Mouse (Mus musculus): ENCODE results near the gene Rprd1b. TPM values are rescaled to one million over a fixed set of nuclear protein-coding genes. Genes with fewer than 3 reads are reported as not detected.

Rprd1b gene
- polyA plus RNA-seq, 1 experiment from 2014 or later = 36.6 TPM

GRCm38 (mm10) chr2:158104966-158105365, 76.7 kb downstream of the Rprd1b start:
- whole genome bisulfite sequencing = 87% methylated on average over 6 of the region's 6 CpGs
- Histone ChIP-seq H3K27ac (ENCODE audit: low read length) (no peak overlapping the region), H3K4me2 (ENCODE audit: low read length) (no peak overlapping the region), H3K9ac (replicated peaks; ENCODE audit: low read depth, low read length) (no peak overlapping the region), H3K27me3 (replicated peaks; ENCODE audit: control insufficient read depth, insufficient read depth, low read length) (no peaks in the 10 kb centered on the region), H3K4me1 (replicated peaks; ENCODE audit: control insufficient read depth, insufficient read depth, low read length) (peaks cover 8% of the 10 kb centered on the region), H3K4me3 (replicated peaks; ENCODE audit: low read length) (no peak overlapping the region), H3K36me3 (ENCODE audit: control insufficient read depth, insufficient read depth) (no peaks in the 10 kb centered on the region), H3K9me3 (ENCODE audit: control insufficient read depth, low read length) (no peaks in the 10 kb centered on the region)
- ATAC-seq = no peak

GRCm38 (mm10) chr2:158105605-158106004, 77.3 kb downstream of the Rprd1b start:
- Histone ChIP-seq H3K36me3 (ENCODE audit: control insufficient read depth, insufficient read depth) (no peaks in the 10 kb centered on the region), H3K27me3 (replicated peaks; ENCODE audit: control insufficient read depth, insufficient read depth, low read length) (no peaks in the 10 kb centered on the region), H3K9ac (replicated peaks; ENCODE audit: low read depth, low read length) (no peak overlapping the region), H3K4me2 (ENCODE audit: low read length) (no peak overlapping the region), H3K4me3 (replicated peaks; ENCODE audit: low read length) (no peak overlapping the region), H3K9me3 (ENCODE audit: control insufficient read depth, low read length) (no peaks in the 10 kb centered on the region), H3K4me1 (replicated peaks; ENCODE audit: control insufficient read depth, insufficient read depth, low read length) (peaks cover 8% of the 10 kb centered on the region), H3K27ac (ENCODE audit: low read length) (no peak overlapping the region)
- WGBS = 94% methylated on average over 6 of the region's 6 CpGs
- ATAC-seq = no peak

- WGBS = 23% methylated on average over 6 of the region's 6 CpGs
- H3K27ac ChIP-seq (ENCODE audit: low read length) = peak overlapping the region; percentile 35; the same call in 1 of the 2 replicates
- H3K27me3 ChIP-seq (replicated peaks; ENCODE audit: control insufficient read depth, insufficient read depth, low read length) = no peaks in the 10 kb centered on the region
These were observed 78.8 kb downstream of the Rprd1b start for GRCm38 (mm10) chr2:158106947-158107587.

GRCm38 (mm10) chr2:158109516-158109915, 81.2 kb downstream of the Rprd1b start:
- 66% methylated on average over 8 of the region's 8 CpGs for WGBS

More at GRCm38 (mm10) chr2:158106947-158107587, 78.8 kb downstream of the Rprd1b start:
- Histone ChIP-seq H3K9me3 (ENCODE audit: control insufficient read depth, low read length) (no peaks in the 10 kb centered on the region), H3K4me3 (replicated peaks; ENCODE audit: low read length) (no peak overlapping the region), H3K9ac (replicated peaks; ENCODE audit: low read depth, low read length) (no peak overlapping the region), H3K4me2 (ENCODE audit: low read length) (no peak overlapping the region), H3K36me3 (ENCODE audit: control insufficient read depth, insufficient read depth) (no peaks in the 10 kb centered on the region), H3K4me1 (replicated peaks; ENCODE audit: control insufficient read depth, insufficient read depth, low read length) (peaks cover 8% of the 10 kb centered on the region)
- peak; percentile 73 for ATAC-seq

GRCm38 (mm10) chr2:158113591-158114257, 85.4 kb downstream of the Rprd1b start:
- no peak for ATAC-seq
- Histone ChIP-seq H3K9me3 (ENCODE audit: control insufficient read depth, low read length) (no peaks in the 10 kb centered on the region), H3K4me1 (replicated peaks; ENCODE audit: control insufficient read depth, insufficient read depth, low read length) (peaks cover 3% of the 10 kb centered on the region; the same call in 1 of the 2 replicates), H3K4me2 (ENCODE audit: low read length) (no peak overlapping the region), H3K27me3 (replicated peaks; ENCODE audit: control insufficient read depth, insufficient read depth, low read length) (no peaks in the 10 kb centered on the region), H3K27ac (ENCODE audit: low read length) (no peak overlapping the region), H3K4me3 (replicated peaks; ENCODE audit: low read length) (no peak overlapping the region), H3K9ac (replicated peaks; ENCODE audit: low read depth, low read length) (no peak overlapping the region), H3K36me3 (ENCODE audit: control insufficient read depth, insufficient read depth) (no peaks in the 10 kb centered on the region)
- WGBS = 44% methylated on average over 9 of the region's 9 CpGs

More at GRCm38 (mm10) chr2:158109516-158109915, 81.2 kb downstream of the Rprd1b start:
- no peak for ATAC-seq
- Histone ChIP-seq H3K27me3 (replicated peaks; ENCODE audit: control insufficient read depth, insufficient read depth, low read length) (no peaks in the 10 kb centered on the region), H3K4me1 (replicated peaks; ENCODE audit: control insufficient read depth, insufficient read depth, low read length) (peaks cover 11% of the 10 kb centered on the region), H3K4me2 (ENCODE audit: low read length) (no peak overlapping the region), H3K9ac (replicated peaks; ENCODE audit: low read depth, low read length) (no peak overlapping the region), H3K27ac (ENCODE audit: low read length) (no peak overlapping the region), H3K36me3 (ENCODE audit: control insufficient read depth, insufficient read depth) (no peaks in the 10 kb centered on the region), H3K9me3 (ENCODE audit: control insufficient read depth, low read length) (no peaks in the 10 kb centered on the region), H3K4me3 (replicated peaks; ENCODE audit: low read length) (no peak overlapping the region)

- WGBS = 74% methylated on average over 5 of the region's 5 CpGs
- no peak overlapping the region for H3K4me2 ChIP-seq (ENCODE audit: low read length)
These were observed 86.6 kb downstream of the Rprd1b start for GRCm38 (mm10) chr2:158114931-158115330.

GRCm38 (mm10) chr2:158115838-158116453, 87.6 kb downstream of the Rprd1b start:
- no peaks in the 10 kb centered on the region for H3K36me3 ChIP-seq (ENCODE audit: control insufficient read depth, insufficient read depth)

More at GRCm38 (mm10) chr2:158114931-158115330, 86.6 kb downstream of the Rprd1b start:
- Histone ChIP-seq H3K4me3 (replicated peaks; ENCODE audit: low read length) (no peak overlapping the region), H3K27me3 (replicated peaks; ENCODE audit: control insufficient read depth, insufficient read depth, low read length) (no peaks in the 10 kb centered on the region), H3K36me3 (ENCODE audit: control insufficient read depth, insufficient read depth) (no peaks in the 10 kb centered on the region), H3K27ac (ENCODE audit: low read length) (no peak overlapping the region), H3K4me1 (replicated peaks; ENCODE audit: control insufficient read depth, insufficient read depth, low read length) (peaks cover 3% of the 10 kb centered on the region; the same call in 1 of the 2 replicates), H3K9ac (replicated peaks; ENCODE audit: low read depth, low read length) (no peak overlapping the region), H3K9me3 (ENCODE audit: control insufficient read depth, low read length) (no peaks in the 10 kb centered on the region)
- ATAC-seq = no peak

DNA sequence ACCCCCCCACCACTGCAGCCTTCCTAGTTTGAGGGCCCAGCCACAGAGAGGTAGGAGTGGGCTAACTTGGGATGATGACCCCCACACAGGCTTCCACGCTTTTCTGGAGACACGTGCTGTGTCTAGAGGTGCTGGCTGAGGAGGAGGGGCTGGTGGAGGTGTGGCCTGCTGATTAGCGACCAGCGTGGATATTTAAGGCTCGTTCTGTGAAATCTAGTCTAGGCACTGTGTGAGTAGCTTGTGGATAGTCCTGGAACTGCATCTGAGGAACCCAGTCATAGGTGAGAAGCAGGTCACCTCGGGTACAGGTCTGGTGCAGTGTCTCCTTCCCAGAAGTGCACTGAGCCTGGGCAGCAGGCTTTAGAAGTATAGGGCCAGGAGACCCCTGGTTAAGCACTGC, 88.4 kb downstream of the Rprd1b start:
- Histone ChIP-seq H3K4me1 (replicated peaks; ENCODE audit: control insufficient read depth, insufficient read depth, low read length) (peaks cover 3% of the 10 kb centered on the region; the same call in 1 of the 2 replicates), H3K27ac (ENCODE audit: low read length) (no peak overlapping the region), H3K9me3 (ENCODE audit: control insufficient read depth, low read length) (no peaks in the 10 kb centered on the region), H3K27me3 (replicated peaks; ENCODE audit: control insufficient read depth, insufficient read depth, low read length) (no peaks in the 10 kb centered on the region), H3K4me3 (replicated peaks; ENCODE audit: low read length) (no peak overlapping the region), H3K36me3 (ENCODE audit: control insufficient read depth, insufficient read depth) (no peaks in the 10 kb centered on the region), H3K9ac (replicated peaks; ENCODE audit: low read depth, low read length) (no peak overlapping the region), H3K4me2 (ENCODE audit: low read length) (no peak overlapping the region)
- WGBS = 62% methylated on average over 6 of the region's 6 CpGs
- no peak for ATAC-seq

More at GRCm38 (mm10) chr2:158115838-158116453, 87.6 kb downstream of the Rprd1b start:
- no peak overlapping the region for H3K27ac ChIP-seq (ENCODE audit: low read length)
- H3K9ac ChIP-seq (replicated peaks; ENCODE audit: low read depth, low read length) = no peak overlapping the region
- ATAC-seq = no peak
- H3K27me3 ChIP-seq (replicated peaks; ENCODE audit: control insufficient read depth, insufficient read depth, low read length) = no peaks in the 10 kb centered on the region
- no peak overlapping the region for H3K4me2 ChIP-seq (ENCODE audit: low read length)
- no peaks in the 10 kb centered on the region for H3K9me3 ChIP-seq (ENCODE audit: control insufficient read depth, low read length)
- peaks cover 3% of the 10 kb centered on the region; the same call in 1 of the 2 replicates for H3K4me1 ChIP-seq (replicated peaks; ENCODE audit: control insufficient read depth, insufficient read depth, low read length)
- no peak overlapping the region for H3K4me3 ChIP-seq (replicated peaks; ENCODE audit: low read length)
- 82% methylated on average over 3 of the region's 3 CpGs for WGBS

- no peak for ATAC-seq
These were observed 90.8 kb downstream of the Rprd1b start for GRCm38 (mm10) chr2:158119145-158119544.

More at GRCm38 (mm10) chr2:158119145-158119544, 90.8 kb downstream of the Rprd1b start:
- H3K4me2 ChIP-seq (ENCODE audit: low read length) = no peak overlapping the region
- H3K27me3 ChIP-seq (replicated peaks; ENCODE audit: control insufficient read depth, insufficient read depth, low read length) = no peaks in the 10 kb centered on the region
- no peaks in the 10 kb centered on the region for H3K9me3 ChIP-seq (ENCODE audit: control insufficient read depth, low read length)
- H3K27ac ChIP-seq (ENCODE audit: low read length) = no peak overlapping the region
- WGBS = 83% methylated on average over 4 of the region's 4 CpGs
- no peak overlapping the region for H3K4me3 ChIP-seq (replicated peaks; ENCODE audit: low read length)
- no peak overlapping the region for H3K9ac ChIP-seq (replicated peaks; ENCODE audit: low read depth, low read length)
- H3K4me1 ChIP-seq (replicated peaks; ENCODE audit: control insufficient read depth, insufficient read depth, low read length) = no peaks in the 10 kb centered on the region
- no peaks in the 10 kb centered on the region for H3K36me3 ChIP-seq (ENCODE audit: control insufficient read depth, insufficient read depth)

Data from forebrain, embryonic 16.5 days (tissue).